Mouse (Mus musculus) B cell, adult 2 months (primary cell): ENCODE results near the gene Slk.
"Not testable (repeated sequence)": the region's sequence is repeated elsewhere in the genome, so short reads cannot be mapped to it uniquely, and the experiment has no call there.

Experiments used
- DNase-seq, 2 experiments: peaks; one replicate each; pipeline ENCODE4 v3.0.0; 2022

Slk gene

DNA sequence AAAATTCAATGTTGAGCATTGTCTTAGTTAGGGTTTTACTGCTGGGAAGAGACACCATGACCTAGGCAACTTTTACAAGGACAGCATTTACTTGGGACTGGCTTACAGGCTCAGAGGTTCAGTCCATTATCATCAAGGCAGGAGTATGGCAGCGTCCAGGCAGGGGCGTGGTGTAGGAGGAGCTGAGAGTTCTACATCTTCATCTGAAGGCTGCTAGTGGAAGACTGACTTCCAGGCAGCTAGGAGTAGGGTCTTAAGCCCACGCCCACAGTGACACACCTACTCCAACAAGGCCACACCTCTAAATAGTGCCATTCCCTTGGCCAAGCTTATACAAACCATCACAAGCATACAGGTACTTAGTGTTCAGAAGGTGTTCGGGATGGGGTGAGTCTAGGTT is 7.5 kb upstream of the Slk start:
- DNase-seq = not testable (repeated sequence)

DNA sequence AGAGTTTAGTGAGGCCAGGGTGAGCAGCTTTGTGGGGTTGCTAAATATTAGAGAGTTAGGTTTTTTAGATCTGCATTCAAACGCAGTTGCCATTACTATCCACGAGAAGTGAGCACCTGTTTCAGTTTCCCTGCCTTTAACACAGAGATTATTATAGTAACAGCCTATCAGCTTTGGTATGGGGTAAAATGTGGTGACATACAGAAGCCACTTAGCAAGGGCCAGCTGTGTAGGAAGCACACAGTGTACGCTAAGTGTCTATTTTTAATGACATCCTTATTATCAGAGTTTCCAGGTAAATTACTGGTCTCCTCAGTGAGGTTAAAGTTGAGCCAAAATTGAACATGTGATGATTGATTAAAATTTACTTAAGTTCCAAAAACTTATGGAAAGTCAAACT is 5.8 kb upstream of the Slk start:
- DNase-seq = no peak

DNA sequence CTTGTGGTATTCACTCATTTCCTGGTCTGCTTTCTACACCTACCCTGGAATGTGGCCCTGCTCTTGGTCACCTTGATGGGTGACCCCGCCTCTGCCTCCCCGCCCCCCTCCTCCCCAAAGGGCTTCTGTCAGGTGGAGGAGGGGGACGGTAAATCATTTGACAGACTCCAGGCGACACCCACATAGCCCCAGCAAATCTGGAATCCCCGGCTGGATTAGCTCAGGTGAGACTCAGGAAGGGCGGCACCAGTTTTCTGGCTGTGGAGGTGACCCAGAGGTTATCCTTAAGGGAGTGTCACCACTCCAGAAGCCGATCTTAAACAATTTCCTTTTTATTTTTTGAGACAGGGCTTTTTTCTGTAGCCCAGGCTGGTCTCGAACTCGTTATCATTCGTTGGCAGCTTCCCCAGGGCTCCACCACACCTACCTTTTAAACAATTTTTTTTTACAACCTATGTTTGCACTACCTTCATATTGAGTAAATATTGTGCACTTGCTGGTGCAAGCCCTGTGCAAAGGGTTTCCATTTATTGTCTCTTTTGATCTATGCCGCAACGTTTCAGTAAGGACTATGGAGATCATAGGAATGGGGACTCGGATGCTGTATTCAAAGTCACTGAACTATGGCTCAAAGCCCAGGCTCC is 775 bp upstream of the Slk start:
- no peak for DNase-seq

DNA sequence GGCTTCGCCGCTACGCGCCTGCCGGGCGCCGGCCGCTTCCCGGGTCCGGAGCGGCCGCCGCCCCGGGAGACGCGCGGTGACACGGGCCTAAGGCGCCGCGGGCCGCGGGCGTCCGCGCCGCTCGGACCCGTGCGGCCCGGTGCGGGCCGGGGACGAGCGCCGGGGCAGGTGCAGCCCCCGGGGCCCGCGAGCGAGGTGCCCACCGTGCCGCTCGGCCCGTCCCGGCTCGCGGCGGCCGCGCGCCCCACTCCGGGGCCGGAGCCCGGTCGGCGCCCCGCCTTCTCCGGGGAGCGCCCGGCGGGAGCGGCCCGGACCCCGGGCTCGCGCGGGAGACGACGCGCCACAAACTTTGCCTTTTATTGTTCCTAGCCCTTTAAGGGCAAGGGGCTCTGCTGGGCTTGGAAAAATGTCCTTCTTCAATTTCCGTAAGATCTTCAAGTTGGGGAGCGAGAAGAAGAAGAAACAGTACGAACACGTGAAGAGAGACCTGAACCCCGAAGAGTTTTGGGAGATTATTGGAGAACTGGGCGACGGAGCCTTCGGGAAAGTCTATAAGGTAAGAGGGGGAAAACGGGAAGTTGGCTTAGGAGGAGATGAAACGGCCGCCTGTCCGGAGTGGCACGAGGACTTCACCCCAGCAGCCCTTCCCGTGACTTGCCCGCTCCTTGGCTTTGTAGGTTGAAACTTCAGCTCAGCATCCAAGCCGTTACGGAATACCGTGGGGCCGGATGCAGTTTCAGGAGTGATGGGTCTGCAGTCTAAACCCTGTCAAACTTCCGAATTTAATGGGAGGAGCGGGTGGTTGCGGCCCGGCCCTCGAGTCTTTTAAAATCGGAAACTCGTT is 532 bp downstream of the Slk start:
- peak; percentile 28 to 40 for DNase-seq

DNA sequence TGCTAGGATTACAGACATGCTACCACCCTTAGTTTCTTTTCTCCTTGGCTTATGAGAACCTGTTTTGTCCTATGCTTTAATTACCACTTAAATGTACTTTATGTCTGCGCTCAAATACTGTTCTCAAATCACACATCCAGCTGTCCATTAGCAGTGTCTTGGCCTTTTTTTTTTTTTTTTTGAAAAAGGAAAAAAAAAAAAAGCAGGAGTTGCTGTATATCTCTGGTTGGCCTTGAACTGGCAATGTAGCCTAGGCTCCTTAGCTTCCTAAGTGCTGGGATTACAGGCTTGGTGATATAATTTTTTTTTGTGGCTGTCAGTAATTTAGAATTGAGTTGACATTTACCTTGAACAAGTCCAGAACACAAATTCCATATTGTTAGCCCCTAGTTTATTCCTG is 6.3 kb downstream of the Slk start:
- no peak for DNase-seq

DNA sequence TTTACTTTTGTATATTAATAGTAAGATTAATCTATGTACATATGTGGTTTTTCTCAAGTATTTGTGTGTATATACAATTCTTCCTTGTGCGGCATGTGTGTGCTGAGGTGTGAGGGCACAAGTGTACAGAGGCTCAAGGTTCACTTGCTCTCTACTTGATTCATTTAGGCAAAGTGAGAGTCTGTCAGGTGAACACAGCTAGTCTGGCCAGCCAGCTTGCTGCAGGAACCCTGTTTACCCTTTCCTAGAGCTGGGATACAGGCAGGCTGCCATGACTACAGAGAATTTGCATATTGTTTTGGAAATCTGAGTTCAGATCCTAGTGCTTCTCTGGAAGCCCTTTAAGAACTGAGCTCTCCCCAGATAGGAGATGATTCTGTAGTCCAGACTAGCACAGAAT is 7.5 kb downstream of the Slk start:
- no peak for DNase-seq

DNA sequence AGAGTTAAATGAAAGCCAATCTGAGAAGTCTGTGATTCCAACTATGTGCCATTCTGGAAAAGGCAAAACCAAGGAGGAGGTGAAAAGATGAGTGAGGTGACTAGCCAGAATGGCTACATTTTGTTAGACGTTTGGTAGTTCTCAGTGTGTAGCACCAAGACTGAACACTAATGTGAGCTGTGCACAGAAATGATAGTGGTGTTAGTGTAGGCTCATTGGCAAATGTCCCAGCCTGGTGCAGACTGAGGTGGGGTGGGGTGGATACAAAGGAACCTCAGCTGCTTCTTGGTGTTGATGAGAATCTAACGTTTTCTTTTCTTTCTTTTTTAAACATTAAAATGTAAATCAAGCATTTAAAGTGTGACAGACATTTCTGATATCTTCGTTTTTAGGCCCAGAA is 29.0 kb downstream of the Slk start:
- DNase-seq = no peak

DNA sequence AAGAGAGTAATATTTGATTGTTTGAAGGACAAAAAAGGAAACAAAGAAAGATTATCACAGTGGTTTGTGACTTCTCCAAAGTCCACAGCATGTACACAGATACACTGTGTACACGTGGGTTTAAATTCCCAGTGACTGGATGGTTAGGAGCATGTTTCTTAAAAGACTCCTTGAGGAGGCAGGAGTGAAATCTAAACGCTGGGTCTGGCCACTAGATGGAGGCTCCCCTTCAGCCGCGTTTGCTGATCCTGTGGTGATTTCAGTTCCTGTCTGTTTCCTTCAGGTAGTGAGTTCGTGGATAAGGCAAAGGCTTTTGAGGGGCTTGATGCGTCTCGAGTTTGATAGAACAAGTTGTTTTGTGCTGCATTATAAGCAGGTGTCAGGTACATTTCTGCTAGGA is 34.0 kb downstream of the Slk start:
- no peak for DNase-seq

DNA sequence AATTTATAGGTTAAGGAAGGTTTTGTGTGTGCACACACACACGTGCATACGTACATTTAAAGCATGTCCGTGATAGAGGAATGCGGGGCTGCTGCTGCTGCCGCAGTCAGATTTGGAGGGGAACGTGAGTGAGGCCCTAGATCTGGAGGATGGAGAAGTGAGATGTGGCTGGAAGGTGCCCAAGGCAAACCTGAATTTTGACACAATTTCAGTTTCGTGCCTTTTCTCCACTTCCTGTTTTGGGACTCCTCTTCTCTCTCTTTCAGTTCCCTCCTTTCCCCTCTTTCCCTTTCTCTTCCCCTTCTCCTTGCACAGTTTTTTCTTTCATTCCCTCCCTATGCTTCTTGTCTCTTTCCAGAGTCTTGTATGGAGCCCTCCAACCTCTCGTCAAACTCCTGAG is 42.0 kb downstream of the Slk start:
- no peak for DNase-seq

DNA sequence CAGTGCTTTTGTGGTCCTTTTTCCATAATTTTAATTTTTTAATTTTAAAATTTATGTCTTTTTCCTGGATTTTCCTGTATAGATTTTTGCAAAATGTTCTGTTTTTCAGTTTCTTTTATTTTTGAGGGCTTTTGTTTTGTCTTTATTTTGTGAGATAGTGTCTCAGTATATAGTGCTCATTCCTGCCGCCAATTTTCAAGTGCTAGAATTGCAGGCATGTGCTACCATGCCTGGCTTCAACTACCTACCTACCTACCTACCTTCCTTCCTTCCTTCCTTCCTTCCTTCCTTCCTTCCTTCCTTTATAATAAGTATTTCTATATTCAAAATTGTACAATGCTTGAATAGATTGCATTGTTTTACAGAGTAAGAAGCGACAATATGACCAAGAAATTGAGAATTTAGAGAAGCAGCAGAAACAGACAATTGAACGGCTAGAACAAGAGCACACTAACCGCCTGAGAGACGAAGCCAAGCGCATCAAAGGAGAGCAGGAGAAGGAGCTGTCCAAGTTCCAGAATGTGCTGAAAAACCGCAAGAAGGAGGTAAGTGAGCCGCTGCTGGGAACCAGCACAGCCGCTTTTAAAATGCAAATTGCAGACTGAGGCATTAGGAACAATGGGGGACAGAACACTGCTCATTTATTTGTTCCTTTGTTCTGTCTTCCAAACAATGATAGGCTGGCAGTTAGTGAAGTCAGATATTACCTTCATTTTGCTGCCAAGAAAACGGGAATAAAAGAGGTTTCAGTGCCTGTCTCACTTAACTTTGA is 45.6 kb downstream of the Slk start:
- no peak for DNase-seq

DNA sequence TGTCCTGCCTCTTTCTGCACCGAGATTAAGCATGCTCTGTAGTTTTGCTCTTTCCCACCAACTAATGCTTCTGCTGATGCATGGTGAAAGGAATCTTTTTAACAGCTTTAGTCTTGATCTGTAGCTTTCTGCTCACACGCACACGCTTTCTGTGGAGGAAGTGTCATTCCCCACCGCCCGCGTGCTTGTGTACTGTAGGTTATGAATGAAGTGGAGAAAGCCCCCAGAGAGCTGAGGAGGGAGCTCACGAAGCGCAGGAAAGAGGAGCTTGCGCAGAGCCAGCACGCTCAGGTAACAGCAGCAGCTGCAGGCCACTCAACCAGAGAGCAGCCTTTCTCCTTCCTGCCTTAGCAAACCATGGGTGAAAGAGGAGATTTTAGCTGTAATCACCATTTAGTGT is 48.0 kb downstream of the Slk start:
- DNase-seq = no peak

DNA sequence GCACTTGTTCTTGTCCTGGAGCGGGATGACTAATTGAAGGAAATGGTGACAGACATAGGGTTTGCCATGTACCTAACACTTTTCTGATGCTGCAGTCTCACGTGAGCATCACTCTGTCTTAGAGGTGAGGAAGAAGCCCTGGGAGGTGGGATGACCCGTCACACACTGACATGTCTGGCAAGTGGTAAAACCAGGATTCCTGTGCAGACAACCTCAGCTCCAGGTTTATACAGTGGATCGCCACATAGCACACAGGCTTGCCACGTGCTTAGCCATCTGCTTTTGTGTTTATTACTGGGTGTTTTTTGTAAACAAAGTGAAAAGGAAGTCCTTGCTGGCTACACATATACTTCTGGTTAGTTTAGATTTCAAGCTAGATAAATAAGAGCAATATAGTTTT is 49.6 kb downstream of the Slk start:
- no peak for DNase-seq

DNA sequence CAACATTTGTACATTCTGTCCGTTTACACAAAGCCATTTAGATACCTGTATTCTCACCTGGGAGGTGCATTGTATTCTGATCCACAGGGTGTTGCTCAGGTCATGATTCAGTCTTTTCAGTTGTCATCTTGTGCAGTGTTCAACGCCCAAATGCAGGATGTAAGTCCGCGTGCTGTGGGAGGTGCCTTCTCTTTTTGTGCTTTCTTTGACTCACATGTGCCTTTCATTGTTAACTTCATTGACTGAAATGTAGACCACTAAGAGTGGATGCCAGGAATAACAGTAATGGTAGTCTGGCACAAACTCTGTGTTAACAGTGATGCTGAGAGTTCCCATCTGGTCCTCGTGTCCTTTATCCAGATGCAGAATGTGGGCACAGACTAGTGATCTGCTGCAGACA is 50.9 kb downstream of the Slk start:
- no peak for DNase-seq

DNA sequence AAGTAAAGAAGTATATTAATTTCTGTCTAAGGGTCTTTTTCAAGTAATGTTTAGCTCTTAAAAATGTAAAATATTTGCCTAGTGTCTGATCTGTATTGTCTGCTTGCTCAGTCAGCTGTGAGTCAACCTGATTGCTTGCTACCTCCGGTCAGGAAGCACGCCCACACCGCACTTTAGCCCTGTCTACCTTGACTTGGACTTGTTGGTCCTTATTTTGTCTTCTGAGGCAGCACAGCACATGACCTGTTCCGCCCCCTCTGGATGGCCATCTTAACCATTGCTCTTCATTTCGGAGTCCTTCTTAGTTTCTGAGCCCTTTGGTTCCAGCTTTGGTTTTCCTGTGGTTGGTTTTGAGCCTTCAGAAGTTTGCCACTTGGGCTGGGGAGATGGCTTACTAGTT is 52.3 kb downstream of the Slk start:
- DNase-seq = no peak

DNA sequence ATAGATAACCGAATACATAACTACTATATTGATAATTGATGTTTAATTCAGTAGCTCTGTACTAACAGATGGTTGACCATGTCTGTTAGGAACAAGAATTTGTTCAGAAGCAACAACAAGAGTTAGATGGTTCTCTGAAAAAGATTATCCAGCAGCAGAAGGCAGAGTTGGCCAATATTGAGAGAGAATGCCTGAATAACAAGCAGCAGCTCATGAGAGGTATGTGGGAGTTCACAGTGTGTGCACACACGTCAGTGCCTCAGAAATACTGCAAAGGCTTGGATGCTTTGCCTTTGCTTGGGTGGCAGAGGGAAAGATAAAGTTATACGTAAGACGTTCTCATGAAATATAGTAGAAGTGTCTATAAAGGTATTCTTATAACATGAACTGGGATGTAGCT is 55.9 kb downstream of the Slk start:
- DNase-seq = no peak

DNA sequence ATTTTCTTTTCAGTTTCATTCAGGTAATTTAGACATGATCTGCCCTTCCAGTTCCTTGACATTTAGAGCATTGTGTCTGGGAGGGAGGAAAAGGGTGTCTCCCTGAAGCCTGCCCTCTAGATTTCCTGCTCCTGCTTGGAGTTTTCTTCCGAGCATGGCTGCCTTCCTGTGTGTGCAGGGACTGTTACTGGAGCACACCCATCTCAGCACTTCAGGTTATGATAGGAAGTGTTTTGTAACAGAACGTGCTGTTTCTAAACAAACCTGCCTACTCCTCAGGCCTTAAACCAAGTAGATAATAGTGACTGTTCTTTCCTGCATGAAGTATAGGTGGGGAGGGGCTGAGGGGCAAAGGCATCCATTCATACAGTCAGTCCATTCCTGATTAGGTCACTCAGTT is 64.4 kb downstream of the Slk start:
- DNase-seq = no peak

DNA sequence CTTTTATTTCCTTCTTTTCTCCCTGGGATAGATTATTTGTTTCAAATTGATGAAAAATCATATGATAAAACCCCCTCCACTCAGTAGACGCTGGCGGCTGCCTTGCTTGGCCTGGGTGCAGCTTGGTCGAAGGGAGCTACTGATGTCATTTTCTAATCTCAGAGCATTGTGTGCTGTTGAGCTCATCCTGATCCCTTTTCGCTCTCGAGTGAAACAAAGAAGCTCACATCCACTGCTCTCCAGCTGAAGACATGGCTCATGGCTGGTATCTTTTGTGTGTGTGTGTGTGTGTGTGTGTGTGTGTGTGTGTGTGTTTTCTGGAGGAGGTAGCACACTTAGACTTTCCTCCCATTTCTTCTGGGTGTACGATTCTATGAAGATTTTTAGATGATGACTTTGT is 66.1 kb downstream of the Slk start:
- DNase-seq = no peak

DNA sequence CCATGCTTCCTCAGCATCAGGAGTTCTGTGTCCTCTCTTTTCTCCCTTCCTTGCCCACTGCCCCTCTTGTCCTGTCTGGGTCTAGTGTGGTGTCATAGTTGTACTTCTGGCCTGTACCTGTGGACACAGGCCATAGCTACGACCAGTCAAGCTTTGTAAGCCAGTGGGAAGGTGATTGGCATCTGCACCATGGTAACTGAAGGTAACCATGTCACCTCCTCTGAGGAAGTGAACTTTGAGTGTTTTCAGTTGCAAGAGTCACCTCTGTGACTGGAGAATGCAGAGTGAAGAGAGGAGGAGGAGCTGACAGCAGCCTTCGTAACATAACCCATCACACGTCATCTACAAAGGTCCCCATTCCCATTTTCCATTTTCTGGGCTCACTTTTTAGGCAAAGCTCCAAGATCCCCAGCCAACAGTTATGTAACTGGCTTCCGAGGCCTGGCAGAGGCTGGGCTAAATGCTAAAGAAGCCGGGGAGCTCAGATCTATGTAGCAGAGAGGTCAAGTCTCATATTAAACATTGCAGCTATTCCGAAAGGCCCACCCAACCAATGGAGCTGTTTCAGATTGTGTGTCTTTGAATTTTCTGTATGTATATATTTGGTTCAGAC is 67.1 kb downstream of the Slk start:
- DNase-seq = no peak

DNA sequence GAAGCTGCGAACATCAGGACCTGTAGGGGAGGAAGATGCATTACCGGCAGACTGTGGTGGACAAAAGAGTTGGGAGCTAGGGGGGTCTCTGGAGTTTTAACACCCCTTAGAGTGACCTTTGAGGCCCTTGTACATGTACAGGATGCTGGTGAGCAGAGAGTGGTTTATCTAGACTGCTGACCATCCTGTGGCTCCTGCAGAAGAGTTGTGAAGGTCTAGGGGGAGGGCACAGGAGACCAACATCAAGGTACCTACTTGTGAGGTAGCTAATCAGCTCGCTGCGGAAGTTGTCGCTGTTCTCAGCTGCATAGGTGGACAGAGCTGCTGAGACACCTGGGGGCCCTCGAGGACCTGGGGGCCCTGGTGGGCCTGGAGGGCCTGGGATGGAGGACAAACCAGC is 69.6 kb downstream of the Slk start:
- no peak for DNase-seq

DNA sequence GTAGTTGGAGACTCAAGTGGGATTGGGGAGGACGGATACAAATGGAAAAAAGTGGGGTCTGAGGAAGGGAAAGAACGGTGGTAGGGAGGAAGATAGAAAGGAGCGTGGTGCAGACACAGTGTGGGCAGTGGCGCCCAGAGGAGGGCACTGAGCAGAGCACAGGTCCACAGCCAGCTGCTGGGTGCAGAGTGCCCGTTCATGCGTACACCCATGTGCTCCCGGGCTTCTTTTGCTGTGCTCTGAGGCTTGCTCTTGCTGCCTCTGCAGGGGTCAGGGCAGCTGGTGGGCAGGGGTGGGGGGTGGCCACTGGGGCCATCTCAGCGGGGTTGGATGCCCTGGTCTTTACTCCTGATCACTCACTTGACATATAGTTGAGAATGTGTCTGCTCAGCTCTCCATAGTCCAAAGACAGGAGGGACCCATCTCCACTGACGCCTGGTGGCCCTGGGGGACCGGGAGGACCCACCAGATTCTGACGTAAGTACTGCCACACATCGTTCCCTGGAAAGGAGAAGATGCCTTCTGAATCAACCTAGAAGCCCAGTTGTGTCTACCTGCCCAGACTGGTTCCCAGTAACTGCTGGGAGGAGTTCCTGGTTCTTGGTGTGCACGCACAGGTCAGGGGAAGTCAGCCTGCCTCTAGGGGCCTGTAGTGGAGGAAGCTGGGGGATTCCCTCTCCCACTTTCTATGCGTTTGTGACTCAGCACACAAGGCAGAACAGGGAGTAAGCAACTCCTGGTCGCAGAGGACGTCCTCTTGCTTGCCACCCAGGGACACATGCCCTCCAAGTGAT is 71.1 kb downstream of the Slk start:
- DNase-seq = no peak

DNA sequence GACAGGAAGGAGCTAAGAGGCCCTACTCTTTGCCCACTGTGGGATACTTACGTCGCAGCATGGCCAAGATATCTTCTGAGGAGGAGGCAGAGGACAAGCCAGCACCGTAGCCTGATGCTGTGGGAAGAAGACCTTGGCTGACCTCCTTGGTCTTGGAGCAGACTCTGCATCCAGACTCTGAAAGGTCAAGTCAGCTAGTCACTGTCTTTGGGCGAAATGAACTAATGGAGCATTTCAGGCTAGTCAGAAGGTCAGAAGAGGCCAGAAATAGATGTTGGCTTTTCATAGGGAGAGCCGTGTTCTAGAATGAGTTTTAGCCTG is 71.6 kb downstream of the Slk start:
- no peak for DNase-seq

DNA sequence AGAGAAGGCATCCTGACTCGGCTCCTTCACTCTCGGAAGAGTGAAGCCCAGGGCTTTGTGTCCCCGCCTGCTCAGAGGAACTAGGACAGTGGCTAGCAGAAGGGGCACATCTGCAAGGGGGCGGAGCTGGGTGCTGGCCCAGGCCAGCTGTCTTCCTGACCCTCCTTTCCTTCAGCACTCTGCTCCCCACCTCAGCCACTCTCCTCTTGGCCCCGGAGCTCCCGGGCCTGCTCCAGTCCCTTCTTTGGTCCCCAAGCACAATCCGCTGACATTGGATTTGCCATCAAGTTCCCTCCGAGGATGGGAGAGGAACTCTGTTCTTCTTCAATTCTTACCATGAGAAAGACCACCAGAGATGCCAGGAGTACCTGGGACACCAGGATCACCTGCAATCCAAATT is 72.8 kb downstream of the Slk start:
- DNase-seq = no peak

DNA sequence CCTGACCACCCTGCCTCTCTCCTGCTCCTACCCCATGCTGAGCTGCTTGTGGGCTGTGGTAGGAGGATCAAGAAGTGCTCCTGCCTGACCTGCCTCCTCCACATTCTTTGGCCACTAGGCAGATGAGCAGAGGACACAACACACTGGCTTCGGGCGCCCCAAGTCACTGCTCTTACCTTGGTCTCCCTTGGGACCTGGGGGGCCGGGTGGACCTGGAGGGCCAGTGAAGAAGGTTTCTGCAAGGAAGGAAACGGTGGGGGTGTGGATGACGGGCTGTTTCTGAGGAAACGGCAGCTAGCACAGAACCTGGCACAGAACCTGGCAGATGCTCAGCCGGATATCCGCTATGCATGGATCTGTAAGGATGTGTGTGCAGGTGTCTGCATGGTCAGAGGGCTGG is 73.7 kb downstream of the Slk start:
- DNase-seq = no peak
